Mouse (Mus musculus) macrophage (primary cell): Measurements from ENCODE around the gene Stx17. TPM values are rescaled to one million over a fixed set of nuclear protein-coding genes. Genes with fewer than 3 reads are reported as not detected.
A peak's percentile ranks its signal among the peaks of the same experiment; 100 is the strongest.

Source experiments
- H3K27ac ChIP-seq: fragments of 350-480 bp; formaldehyde crosslinking; 2 replicates; pipeline ENCODE4 v1.9.0; 2021
- H3K36me3 ChIP-seq: fragments of 350-480 bp; formaldehyde crosslinking; 2 replicates; pipeline ENCODE4 v1.9.0; 2021; ENCODE audit errors: inconsistent target
- H3K4me3 ChIP-seq: fragments of 350-480 bp; formaldehyde crosslinking; 2 replicates; pipeline ENCODE4 v1.9.0; 2021; ENCODE audit errors: inconsistent target
- H3K79me2 ChIP-seq: fragments of 350-480 bp; formaldehyde crosslinking; 2 replicates; pipeline ENCODE4 v1.9.0; 2021; ENCODE audit errors: inconsistent target
- WGBS: methylation state at CpG from one replicate; pipeline ENCODE4 v1.1.7; 2026; ENCODE audit warnings: inconsistent platforms; ENCODE audit not compliant: missing documents; 5-methylcytosine and 5-hydroxymethylcytosine counted together
- polyA plus RNA-seq: library from polyadenylated mRNA; stranded (reverse); fragments of 250-400 nt; gene quantifications from 3 replicates; pipeline ENCODE4 v1.2.4, GENCODE M21; 2018; ENCODE audit warnings: inconsistent platforms
- total RNA-seq, 78 experiments: library from RNA; depleted of rRNA; stranded (reverse); fragments of 250-400 nt; gene quantifications; 1 replicate in 9 of 78; 2 replicates in 24 of 78; 3 replicates in 43 of 78; 4 replicates in 2 of 78; pipeline ENCODE4 v1.2.4; 2018; ENCODE audit warnings: inconsistent platforms in 56 of 78

The Stx17 gene
- total RNA-seq (2018; cell fraction: chromatin; rRNA removed): 10 to 100 TPM; 14.7 to 72.0 (median 38.1) TPM
- 10 to 100 TPM in 22 of 26 experiments, 1 to 10 TPM in 4; 8.7 to 20.9 (median 11.5) TPM for total RNA-seq (2018; cell fraction: cytosol; rRNA removed)
- total RNA-seq (2018; cell fraction: nucleus; rRNA removed): 10 to 100 TPM in 25 of 26 experiments, 1 to 10 TPM in 1; 9.7 to 62.6 (median 26.7) TPM
- 14.5 to 17.0 TPM (median 15.8 TPM) in 3 replicates for polyA plus RNA-seq

- no peaks in the 10 kb centered on the region for H3K36me3 ChIP-seq
- 1% methylated on average over 56 of the region's 58 CpGs for WGBS
- no peak within 1 kb of the TSS for H3K27ac ChIP-seq
- peaks cover 6% of the 10 kb centered on the region; the same call in 1 of the 2 replicates for H3K79me2 ChIP-seq
- H3K4me3 ChIP-seq: peak within 1 kb of the TSS; percentile 38
Observed at GRCm38 (mm10) chr4:48124773-48125469, at the start of gene Stx17. Gene Stx17 (plus strand): TSS chr4:48124915.

DNA sequence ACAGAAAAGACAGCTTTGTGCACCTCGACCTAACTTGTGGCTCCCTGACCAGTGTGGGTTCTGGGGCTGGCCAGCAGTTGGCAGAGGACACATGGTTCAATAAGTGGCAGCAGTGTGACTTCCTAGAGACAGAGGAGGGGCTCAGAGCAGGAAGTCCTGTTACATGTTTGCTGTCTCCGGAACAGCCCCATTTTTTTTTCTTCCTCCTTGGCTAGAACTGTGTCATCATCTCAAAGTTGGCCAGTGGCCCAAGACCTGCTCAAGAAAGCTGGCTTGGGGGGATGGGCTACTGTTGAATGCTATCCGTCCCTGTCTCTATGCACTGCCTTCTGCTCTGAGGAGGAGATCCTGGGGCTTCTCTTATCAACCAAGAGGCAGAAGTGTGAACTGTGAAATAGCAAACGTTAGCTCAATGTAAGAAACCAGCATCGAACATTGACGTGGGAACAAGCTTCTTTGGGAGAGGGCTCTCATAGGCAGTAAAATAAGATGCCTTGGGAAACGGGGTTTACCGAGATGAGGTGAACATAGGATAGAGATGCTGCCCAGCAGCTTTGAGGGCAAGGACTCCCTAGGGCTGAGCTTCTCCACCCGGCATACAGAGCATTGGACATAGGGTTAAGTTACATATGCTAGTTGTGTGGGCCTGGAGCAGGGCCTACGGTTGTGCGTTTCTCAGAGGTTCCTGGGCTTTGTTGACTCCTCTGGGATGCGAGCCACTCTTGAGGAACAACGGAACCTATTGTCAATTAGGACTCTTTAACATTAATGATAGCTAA lies 47.8 kb upstream of the Stx17 start:
- no peak overlapping the region for H3K4me3 ChIP-seq
- H3K79me2 ChIP-seq: no peaks in the 10 kb centered on the region
- no peaks in the 10 kb centered on the region for H3K36me3 ChIP-seq
- 73% methylated on average over 13 of the region's 13 CpGs for WGBS
- no peak overlapping the region for H3K27ac ChIP-seq

DNA sequence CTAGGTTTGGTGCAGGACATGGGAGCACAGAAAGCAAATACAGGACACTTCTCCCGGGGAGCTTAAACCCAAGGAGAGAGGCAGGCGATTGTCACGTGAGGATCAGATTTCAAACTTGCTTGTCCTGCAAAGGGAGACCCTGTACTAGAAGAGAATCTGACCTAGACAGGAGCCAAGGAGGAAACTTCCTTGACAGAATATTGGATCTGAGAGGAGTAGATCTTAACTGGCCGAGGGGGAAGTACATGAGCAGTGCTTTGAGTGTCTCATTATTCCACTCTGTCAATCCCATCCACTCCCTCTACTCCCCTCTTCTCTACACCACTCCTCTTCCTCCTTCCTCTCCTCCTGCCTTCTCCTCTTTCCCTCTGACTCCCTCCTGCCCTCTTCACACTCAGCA lies 46.5 kb upstream of the Stx17 start:
- Histone ChIP-seq H3K36me3 (no peaks in the 10 kb centered on the region), H3K79me2 (no peaks in the 10 kb centered on the region), H3K27ac (no peak overlapping the region), H3K4me3 (no peak overlapping the region)
- WGBS: 26% methylated on average over 4 of the region's 4 CpGs

DNA sequence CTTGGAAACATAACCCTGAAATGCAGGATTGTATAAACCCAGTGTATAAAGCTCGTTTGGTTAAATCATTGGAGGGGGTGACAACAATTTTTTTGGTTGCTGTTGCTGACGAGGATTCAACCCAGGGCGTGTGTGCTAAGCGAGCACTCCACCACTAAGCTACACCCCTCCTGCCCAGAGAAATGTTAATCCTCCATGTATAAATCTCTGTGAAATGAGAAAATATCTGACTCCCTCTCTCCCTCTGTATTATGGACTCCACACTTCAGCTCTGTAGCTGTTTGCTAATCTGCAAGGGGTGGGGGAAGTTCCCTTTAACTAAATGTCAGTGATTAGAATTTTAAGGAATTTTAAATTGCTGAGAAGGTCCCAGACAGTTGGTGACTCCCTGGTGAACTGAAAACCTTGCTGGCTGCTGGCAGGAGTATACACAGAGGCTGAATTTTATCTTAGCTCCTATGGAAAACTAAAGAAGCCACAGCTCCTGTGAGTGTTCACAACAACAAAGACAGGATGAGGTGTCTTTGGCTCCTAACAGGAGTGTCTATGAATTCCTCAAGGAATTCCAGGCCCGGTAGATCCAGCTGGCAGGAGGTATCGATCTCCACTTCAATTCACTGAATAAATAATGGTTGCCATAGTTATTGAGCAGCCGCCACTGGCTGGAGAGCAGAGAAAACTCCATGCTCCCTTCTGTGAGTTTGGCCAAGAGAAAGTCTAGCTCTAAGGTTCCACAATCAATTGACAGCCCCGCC lies 45.3 kb upstream of the Stx17 start:
- Histone ChIP-seq H3K4me3 (no peak overlapping the region), H3K36me3 (no peaks in the 10 kb centered on the region), H3K79me2 (no peaks in the 10 kb centered on the region), H3K27ac (no peak overlapping the region)
- 89% methylated on average over 8 of the region's 8 CpGs for WGBS

DNA sequence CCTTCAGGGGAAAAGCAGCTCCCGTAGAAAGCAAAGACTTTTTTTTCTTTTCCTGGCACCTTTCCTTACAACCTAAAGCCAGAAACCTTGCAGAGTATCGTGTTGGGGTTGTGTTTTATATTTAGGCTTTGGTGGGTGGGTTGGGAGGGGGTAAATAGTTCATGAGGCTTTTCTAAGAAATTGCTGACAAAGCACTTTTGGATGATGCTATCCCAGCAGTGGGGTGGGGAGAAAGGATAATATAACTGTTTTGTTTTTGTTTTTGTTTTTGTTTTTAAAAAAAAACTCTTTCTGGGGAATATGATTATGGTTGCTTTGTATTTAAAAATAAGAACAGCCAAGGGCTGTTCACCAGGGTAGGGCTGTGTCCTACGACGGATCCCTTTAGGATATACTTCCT lies 41.3 kb upstream of the Stx17 start:
- Histone ChIP-seq H3K36me3 (no peaks in the 10 kb centered on the region), H3K27ac (no peak overlapping the region), H3K4me3 (no peak overlapping the region), H3K79me2 (no peaks in the 10 kb centered on the region)
- WGBS: 80% methylated on average over 4 of the region's 4 CpGs

GRCm38 (mm10) chr4:48086609-48087008 lies 38.1 kb upstream of the Stx17 start:
- Histone ChIP-seq H3K4me3 (no peak overlapping the region), H3K79me2 (no peaks in the 10 kb centered on the region), H3K27ac (no peak overlapping the region), H3K36me3 (no peaks in the 10 kb centered on the region)
- WGBS: 78% methylated on average over 5 of the region's 6 CpGs

GRCm38 (mm10) chr4:48087497-48087896 lies 37.2 kb upstream of the Stx17 start:
- WGBS: 95% methylated on average over 6 of the region's 6 CpGs
- no peak overlapping the region for H3K4me3 ChIP-seq
- H3K36me3 ChIP-seq: no peaks in the 10 kb centered on the region
- no peaks in the 10 kb centered on the region for H3K79me2 ChIP-seq
- H3K27ac ChIP-seq: no peak overlapping the region

GRCm38 (mm10) chr4:48093221-48093620 lies 31.5 kb upstream of the Stx17 start:
- 89% methylated on average over 3 of the region's 3 CpGs for WGBS
- no peaks in the 10 kb centered on the region for H3K79me2 ChIP-seq

DNA sequence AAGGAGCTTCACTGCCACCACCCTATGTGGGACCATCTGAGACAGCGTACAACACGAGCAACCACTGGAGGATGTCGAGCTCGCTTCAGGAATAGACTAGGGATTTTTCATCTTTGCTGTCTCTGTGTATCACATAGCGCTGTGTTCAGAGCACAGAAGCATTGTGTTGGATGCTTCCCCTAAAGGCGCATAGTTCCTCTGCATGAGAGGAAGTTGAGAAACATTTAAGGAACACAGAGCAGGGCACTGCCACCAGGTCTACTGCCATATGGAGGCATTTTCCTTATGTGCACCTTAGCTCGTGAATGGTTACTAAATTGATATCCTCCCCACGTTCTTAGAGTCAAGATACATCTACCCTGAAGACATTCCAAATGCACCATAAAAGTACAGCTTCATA lies 24.5 kb upstream of the Stx17 start:
- WGBS: 58% methylated on average over 8 of the region's 8 CpGs
- H3K4me3 ChIP-seq: no peak overlapping the region

More at GRCm38 (mm10) chr4:48093221-48093620, 31.5 kb upstream of the Stx17 start:
- no peaks in the 10 kb centered on the region for H3K36me3 ChIP-seq
- H3K4me3 ChIP-seq: no peak overlapping the region
- no peak overlapping the region for H3K27ac ChIP-seq

GRCm38 (mm10) chr4:48101981-48102380 lies 22.7 kb upstream of the Stx17 start:
- Histone ChIP-seq H3K36me3 (no peaks in the 10 kb centered on the region), H3K4me3 (no peak overlapping the region), H3K79me2 (no peaks in the 10 kb centered on the region), H3K27ac (no peak overlapping the region)
- 89% methylated on average over 2 of the region's 2 CpGs for WGBS

More for the DNA sequence above, 24.5 kb upstream of the Stx17 start:
- no peaks in the 10 kb centered on the region for H3K36me3 ChIP-seq
- no peak overlapping the region for H3K27ac ChIP-seq
- no peaks in the 10 kb centered on the region for H3K79me2 ChIP-seq

DNA sequence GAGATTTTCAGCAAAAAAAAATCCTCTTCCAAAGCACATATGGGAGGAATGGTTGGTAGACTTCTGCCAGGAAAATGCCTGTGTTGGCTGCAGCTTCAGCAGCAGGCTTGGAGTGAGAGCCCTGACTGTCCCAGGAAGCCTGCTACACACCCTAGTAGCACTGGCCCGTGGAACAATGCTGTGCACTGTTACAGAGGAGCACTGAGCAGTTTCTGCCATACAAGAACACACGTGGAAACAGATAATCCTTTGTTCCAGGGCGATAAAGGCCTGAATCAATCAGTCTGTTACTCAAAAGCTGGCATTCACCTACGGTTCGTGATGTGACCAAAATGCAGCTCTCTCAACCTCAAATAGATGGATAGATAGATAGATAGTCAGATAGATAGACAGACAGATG lies 19.3 kb upstream of the Stx17 start:
- H3K27ac ChIP-seq: no peak overlapping the region
- 85% methylated on average over 5 of the region's 5 CpGs for WGBS
- H3K79me2 ChIP-seq: no peaks in the 10 kb centered on the region
- no peaks in the 10 kb centered on the region for H3K36me3 ChIP-seq
- H3K4me3 ChIP-seq: no peak overlapping the region

- H3K27ac ChIP-seq: no peak overlapping the region
- H3K79me2 ChIP-seq: no peaks in the 10 kb centered on the region
- H3K36me3 ChIP-seq: no peaks in the 10 kb centered on the region
- WGBS: 86% methylated on average over 6 of the region's 6 CpGs
- H3K4me3 ChIP-seq: no peak overlapping the region
Observed at GRCm38 (mm10) chr4:48107086-48107485, 17.6 kb upstream of the Stx17 start.

DNA sequence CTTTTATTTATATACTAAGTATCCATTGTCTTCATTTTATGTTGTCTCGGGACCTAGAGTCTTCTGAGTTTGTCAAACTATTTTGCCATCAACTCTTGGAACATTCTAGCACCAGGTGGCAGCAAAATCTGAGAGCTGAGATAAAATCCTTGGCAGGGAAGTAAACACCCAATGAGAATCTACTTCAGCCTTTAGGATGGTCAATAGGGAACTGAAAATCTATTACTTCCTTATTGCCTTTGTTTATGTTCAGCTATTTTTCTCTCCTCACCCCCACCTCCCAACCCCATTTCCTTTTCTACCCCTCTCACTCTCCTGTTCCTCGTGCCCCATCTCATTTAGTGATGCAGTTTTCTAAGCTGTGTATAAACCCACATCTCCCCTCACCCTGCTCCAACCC lies 16.1 kb upstream of the Stx17 start:
- WGBS: 8% methylated on average over 2 of the region's 2 CpGs
- no peaks in the 10 kb centered on the region for H3K36me3 ChIP-seq
- no peaks in the 10 kb centered on the region for H3K79me2 ChIP-seq
- H3K4me3 ChIP-seq: no peak overlapping the region
- no peak overlapping the region for H3K27ac ChIP-seq

DNA sequence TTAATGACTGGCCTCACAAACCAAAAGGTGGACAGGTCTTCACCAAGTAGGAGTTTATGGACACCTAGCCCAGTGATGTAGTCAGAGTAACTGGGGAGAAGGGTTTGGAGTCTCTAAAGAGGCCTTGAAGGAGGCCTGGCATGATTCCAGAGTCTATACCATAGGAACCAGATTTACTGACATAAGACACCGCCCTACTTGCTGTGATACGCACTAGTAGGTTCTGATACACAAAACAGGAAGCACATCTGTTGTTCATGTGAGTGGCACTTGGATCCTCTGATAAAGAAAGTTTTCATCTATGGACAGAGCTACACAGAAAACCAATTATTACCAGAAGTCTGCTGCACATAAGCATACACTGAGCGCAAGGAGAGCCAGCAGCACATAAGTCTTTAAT lies 14.4 kb upstream of the Stx17 start:
- Histone ChIP-seq H3K36me3 (no peaks in the 10 kb centered on the region), H3K27ac (no peak overlapping the region), H3K4me3 (no peak overlapping the region), H3K79me2 (no peaks in the 10 kb centered on the region)
- WGBS: 88% methylated on average over 3 of the region's 3 CpGs
